Mouse (Mus musculus) CD4-positive, CD25-positive, alpha-beta regulatory T cell, adult 4 months (primary cell): ENCODE data around the gene Il10ra. TPM values are rescaled to one million over a fixed set of nuclear protein-coding genes. Genes with fewer than 3 reads are reported as not detected.

Source experiments
- ATAC-seq: one replicate; pipeline ENCODE4 v1.8.0; 2017
- polyA plus RNA-seq, 2 experiments: library from polyadenylated mRNA; unstranded; fragments of 100-300 nt; shearing (Covaris generic); gene quantifications; one replicate each; pipeline ENCODE4 v1.2.1; 2017

Il10ra gene
- 10 to 100 TPM; 38.8 to 66.0 TPM for polyA plus RNA-seq

- peak; percentile 85 for ATAC-seq
These were observed at the start of gene Il10ra for GRCm38 (mm10) chr9:45268597-45269325. Gene Il10ra (minus strand): TSS chr9:45269149.

DNA sequence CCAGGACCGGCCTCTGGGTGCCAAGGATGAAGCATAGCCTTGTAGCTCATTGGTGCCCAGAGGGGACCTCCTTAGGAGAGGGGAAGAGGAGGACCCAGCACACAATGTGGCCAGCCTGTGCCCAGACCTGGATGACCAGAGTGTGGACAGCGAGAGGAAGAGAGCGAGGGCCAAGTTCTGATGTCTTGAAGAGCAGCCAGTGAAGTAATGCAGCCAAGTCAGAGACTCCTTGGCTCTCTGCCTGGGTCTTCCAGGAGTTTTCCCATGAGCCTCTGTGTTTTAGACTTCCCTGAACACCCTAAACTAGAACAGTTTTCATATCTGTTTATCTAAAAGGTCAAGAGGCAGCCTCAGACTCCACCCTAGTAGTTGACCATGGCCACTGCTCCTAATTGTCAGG lies 48.7 kb upstream of the Il10ra start:
- ATAC-seq = no peak

DNA sequence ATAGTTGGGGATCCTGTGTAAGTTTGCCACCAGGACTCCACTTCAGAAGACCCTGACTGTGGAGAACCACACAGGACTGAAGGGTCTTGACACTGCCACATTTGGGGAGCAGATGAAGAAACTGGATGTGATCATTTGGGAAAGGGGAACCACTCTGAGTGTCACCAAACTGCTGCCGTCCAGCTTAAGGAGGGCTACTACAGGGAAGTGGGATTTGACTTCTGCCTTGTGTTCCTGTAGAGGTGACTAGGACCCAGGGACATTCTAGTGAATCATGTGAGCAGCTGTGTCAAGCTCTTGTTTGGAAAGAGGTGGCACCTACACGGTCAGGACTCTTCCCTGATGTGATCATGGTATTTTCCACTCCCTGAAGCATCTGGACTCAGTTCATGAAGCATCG lies 45.0 kb upstream of the Il10ra start:
- ATAC-seq = no peak

DNA sequence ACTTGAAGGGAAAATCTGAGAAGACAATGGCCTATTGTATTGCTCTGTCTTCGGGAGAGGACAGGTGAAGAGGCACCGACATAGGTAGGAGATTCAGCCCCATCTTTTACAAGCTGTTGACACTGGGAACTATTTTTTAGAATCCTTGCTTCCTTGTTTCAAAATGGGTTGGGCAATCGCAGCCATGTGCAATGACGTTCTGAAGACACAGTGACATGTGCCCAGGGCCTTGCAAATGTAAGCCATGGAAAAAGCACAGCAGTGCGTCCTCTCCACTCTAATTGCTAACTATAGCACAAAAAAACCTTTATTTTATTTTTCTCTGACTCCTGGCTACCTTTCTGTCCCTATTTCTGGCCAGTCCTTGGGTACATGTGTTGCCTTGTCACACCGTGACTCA lies 42.9 kb upstream of the Il10ra start:
- ATAC-seq = no peak

DNA sequence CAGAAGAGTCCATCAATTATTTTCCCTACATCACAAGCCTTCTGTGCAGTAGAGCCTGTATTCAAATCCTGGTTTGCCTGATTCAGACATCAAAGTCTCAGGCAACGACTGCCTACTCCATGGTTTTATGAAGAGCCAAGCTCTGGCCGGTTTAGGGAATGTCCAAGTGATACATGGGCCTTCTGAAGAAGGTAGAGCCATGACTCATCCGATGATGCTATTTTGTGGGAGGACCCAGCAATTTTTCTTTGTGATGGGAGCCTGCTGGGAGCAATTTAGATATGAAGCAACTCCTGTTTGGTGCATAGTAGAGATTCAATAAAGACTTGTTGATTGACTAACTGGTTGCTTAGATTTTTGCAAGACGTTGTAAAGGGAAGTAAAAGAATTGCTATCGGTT lies 39.6 kb upstream of the Il10ra start:
- no peak for ATAC-seq

GRCm38 (mm10) chr9:45306746-45307410 lies 37.9 kb upstream of the Il10ra start:
- no peak for ATAC-seq

GRCm38 (mm10) chr9:45301771-45302170 lies 32.8 kb upstream of the Il10ra start:
- no peak for ATAC-seq

DNA sequence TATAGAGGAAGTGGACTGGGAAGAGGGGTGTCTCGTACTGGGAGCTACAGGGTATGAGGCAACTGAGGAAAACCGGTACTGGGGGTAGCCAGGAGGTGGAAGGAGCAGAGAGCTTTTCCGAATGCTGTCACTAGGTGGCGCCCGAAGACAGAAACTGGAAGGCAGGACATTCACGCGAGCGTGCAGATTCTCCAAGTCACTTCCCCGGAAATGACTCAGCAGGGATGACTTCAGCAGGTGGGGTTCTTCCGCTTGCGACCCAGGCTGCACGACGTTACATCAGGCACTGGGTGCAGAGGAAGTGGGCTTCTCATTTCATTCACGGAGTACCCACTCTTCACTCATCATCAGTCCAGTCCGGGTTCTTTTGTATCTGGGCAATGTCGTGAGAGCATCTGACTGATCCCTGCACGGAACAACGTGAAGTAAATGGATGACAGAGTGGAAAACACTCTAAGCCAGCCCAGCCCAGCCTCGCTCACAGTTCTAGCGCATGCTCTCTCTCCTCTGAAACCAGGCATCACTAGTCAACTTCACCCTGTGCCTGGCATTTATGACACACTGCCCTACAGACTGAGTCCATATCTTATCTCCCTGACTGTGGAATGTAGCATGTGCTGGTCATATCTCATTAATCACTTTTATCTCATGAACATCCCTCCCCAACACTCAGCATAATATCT lies 31.6 kb upstream of the Il10ra start:
- peak; percentile 91 for ATAC-seq

DNA sequence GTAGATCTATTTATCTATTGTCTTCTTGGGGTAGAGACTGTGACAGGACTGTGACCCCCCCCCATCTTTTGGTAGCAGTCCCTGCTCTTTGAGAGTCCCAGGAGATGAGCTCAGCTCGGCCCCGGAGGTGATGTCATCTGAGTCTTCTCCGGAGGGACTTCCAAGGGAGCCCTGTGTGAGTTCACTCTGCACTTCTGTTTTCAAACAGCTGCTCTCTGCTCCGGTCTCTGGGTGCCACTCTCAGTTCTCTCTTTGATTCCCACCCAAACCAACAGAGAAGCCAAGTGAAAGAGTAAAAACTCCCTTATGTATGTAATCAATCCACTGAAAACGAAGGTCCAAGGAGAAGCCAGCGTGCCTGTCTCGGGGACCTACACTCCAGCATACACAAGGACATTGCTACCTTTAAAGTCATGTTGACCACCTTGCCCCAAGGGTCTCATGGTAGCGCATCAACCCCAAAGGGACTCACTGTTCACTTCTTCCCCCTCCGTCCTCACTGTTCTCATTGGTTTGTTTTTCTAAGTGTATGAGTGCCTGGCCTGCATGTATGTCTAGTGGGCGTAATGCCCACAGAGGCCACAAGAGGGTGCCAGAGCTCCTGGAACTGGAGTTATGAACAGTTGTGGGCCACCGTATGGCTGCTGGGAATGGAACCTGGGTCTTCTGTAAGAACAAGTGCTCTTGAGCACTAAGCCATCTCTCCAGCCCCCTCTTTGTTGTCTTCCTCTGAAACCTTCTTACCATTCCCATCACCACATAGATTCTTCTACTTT lies 30.5 kb upstream of the Il10ra start:
- ATAC-seq = no peak

GRCm38 (mm10) chr9:45294210-45295011 lies 25.5 kb upstream of the Il10ra start:
- peak; percentile 79 for ATAC-seq

DNA sequence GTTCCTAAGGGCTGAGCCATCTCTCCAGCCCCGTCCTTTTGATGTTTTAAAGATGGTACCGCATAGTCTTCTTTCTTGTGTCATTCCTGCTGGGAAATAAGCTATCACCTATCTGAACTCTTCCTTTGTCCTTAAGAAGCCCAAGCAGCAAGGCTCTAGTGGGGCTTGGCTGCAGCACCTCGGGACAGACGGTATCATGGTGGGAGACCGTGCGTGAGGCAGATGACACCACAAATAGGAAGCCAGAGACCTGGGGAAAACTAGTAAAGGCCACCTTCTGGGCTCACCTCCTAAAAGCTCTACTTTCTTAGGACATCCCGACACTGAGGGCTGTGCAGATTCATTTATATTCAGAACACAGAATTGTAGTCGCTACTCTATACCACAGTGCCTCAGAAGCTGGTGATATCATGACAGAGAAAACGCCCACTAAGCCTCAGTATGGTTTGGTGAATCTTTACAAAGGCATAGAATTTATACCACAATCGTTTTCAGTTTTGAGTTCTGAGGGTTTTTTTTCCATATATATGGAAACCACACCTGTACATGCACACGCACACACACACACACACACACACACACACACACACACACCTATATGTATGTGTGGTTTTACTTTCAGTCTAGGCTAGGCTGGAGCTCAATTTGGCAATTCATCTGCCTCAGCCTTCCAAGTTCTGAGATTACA lies 22.7 kb upstream of the Il10ra start:
- ATAC-seq = peak; percentile 66

DNA sequence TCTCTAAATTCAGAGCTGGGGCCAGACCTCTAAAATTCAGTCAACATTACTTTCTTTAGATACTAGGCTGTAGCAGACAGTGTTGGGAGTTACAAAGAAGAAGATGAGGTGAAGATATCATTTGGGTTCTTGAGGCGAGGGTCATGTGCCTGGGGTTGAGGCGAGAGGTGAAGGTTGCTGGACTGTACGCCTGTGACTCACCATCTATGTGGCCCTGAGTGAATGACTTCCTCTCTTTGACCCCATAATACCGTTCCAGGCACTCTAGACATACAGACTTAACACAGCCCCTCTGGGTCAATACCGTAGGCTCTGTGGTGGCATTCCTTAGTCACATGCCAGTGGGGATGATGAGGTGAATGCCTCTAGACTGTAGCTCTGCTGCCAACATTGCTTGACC lies 13.5 kb upstream of the Il10ra start:
- ATAC-seq = no peak

GRCm38 (mm10) chr9:45280891-45281290 lies 11.9 kb upstream of the Il10ra start:
- ATAC-seq = no peak

- ATAC-seq = no peak
These were observed 11.1 kb upstream of the Il10ra start for GRCm38 (mm10) chr9:45280059-45280458.

DNA sequence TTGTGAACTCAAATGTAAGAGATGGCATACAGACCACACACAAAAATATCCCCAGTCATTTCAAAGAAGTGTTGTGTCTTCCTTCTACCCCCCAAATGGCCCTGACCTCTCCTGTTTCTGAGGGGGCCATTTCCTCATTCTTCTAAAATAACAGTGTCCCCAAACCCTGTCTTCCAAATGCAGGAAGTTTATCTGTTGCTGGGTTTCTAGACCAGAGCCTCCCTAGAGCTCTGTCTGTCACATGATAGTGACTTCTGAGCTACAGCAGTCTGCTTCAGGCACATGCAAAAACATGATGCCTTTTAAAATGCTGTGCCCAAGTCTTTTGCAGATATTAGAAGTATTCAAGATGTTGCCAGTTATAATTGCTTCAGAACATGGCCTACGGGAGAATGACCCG lies 5.7 kb upstream of the Il10ra start:
- ATAC-seq = no peak

- ATAC-seq = peak; percentile 37
These were observed 5.3 kb upstream of the Il10ra start for GRCm38 (mm10) chr9:45274218-45274617.

DNA sequence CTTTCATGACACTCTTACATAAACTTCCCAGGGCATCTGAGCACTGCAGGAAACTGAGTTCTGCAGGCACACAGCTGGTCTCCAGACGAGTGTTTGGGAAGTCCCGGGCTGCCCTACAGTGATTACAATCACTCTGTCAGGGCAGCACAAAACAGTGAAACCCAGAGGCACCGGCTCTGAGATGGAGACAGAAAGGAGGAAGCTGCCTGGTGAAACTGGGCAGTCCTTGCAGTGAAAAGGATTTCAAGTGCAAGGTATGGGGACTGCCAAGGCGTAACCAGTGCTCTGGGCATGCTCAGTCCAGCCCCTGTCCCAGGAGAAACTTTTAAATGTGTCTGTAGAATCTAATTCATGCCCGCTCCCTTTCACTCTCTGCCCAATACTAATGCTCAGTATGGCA lies 3.3 kb upstream of the Il10ra start:
- ATAC-seq = no peak

- peak; percentile 59 for ATAC-seq
These were observed 870 bp downstream of the Il10ra start for GRCm38 (mm10) chr9:45268079-45268478.

- ATAC-seq = no peak
These were observed 1.9 kb downstream of the Il10ra start for GRCm38 (mm10) chr9:45267099-45267498.

- ATAC-seq = no peak
These were observed 7.1 kb downstream of the Il10ra start for GRCm38 (mm10) chr9:45261872-45262271.

GRCm38 (mm10) chr9:45261466-45261865 lies 7.5 kb downstream of the Il10ra start:
- no peak for ATAC-seq
